Mouse (Mus musculus) midbrain, embryonic 13.5 days (tissue): ENCODE results near the gene Pkd2l1. TPM values are rescaled to one million over a fixed set of nuclear protein-coding genes. Genes with fewer than 3 reads are reported as not detected.

ENCODE experiments used
- ATAC-seq: fragments of 200-750 bp; cut with Nextera tagmentation; 2 replicates; pipeline ENCODE4 v1.8.0; 2017; ENCODE audit warnings: mild to moderate bottlenecking, moderate TSS enrichment, moderate library complexity
- H3K27ac ChIP-seq: fragments of 300-500 bp; sonication (generic); 2 replicates; pipeline ENCODE4 v1.5.1; 2015; ENCODE audit warnings: inconsistent platforms, mild to moderate bottlenecking, moderate library complexity
- H3K27me3 ChIP-seq: fragments of 300-500 bp; sonication (generic); 2 replicates; pipeline ENCODE4 v1.6.1; 2015; ENCODE audit warnings: mild to moderate bottlenecking, inconsistent platforms
- H3K36me3 ChIP-seq: fragments of 300-500 bp; sonication (generic); 2 replicates; pipeline ENCODE4 v1.6.1; 2015; ENCODE audit warnings: mild to moderate bottlenecking, inconsistent platforms
- H3K4me1 ChIP-seq: fragments of 300-500 bp; sonication (generic); replicated peaks from 2 replicates; pipeline ENCODE4 v1.6.1; 2015; ENCODE audit warnings: inconsistent platforms
- H3K4me2 ChIP-seq: fragments of 300-500 bp; sonication (generic); replicated peaks from 2 replicates; pipeline ENCODE4 v1.6.1; 2015; ENCODE audit warnings: moderate library complexity, mild to moderate bottlenecking, inconsistent platforms
- H3K4me3 ChIP-seq: fragments of 300-500 bp; sonication (generic); replicated peaks from 2 replicates; pipeline ENCODE4 v1.5.1; 2015; ENCODE audit warnings: mild to moderate bottlenecking, inconsistent platforms
- H3K9ac ChIP-seq: fragments of 300-500 bp; sonication (generic); replicated peaks from 2 replicates; pipeline ENCODE4 v1.6.1; 2015; ENCODE audit warnings: mild to moderate bottlenecking, inconsistent platforms
- H3K9me3 ChIP-seq: fragments of 300-500 bp; sonication (generic); 2 replicates; pipeline ENCODE4 v1.6.1; 2016; ENCODE audit warnings: mild to moderate bottlenecking, inconsistent platforms
- WGBS: fragments of 180-500 bp; shearing (Covaris S2); methylation state at CpG from one replicate; pipeline ENCODE4 v1.1.7; 2015; 5-methylcytosine and 5-hydroxymethylcytosine counted together
- polyA plus RNA-seq: library from polyadenylated mRNA; unstranded; fragments of >200 nt; fragmentation: Nextera tagmentation; extraction: Ambion mirVana; gene quantifications from 2 replicates; pipeline ENCODE4 v1.2.1, GENCODE M21; 2015

Gene Pkd2l1
- polyA plus RNA-seq, 1 experiment from 2014 or later = 0.20 TPM

GRCm38 (mm10) chr19:44198494-44198893 is 6.3 kb upstream of the Pkd2l1 start:
- no peaks in the 10 kb centered on the region for H3K4me1 ChIP-seq
- ATAC-seq = no peak
- H3K9ac ChIP-seq = no peak overlapping the region
- no peaks in the 10 kb centered on the region for H3K36me3 ChIP-seq
- 88% methylated on average over 6 of the region's 6 CpGs for WGBS
- H3K27me3 ChIP-seq = no peaks in the 10 kb centered on the region
- no peaks in the 10 kb centered on the region for H3K9me3 ChIP-seq
- H3K4me3 ChIP-seq = no peak overlapping the region
- no peak overlapping the region for H3K4me2 ChIP-seq
- no peak overlapping the region for H3K27ac ChIP-seq

GRCm38 (mm10) chr19:44197053-44197852 is 5.0 kb upstream of the Pkd2l1 start:
- Histone ChIP-seq H3K9ac (no peak overlapping the region), H3K4me2 (no peak overlapping the region), H3K4me1 (no peaks in the 10 kb centered on the region), H3K27ac (no peak overlapping the region), H3K27me3 (no peaks in the 10 kb centered on the region), H3K9me3 (no peaks in the 10 kb centered on the region), H3K4me3 (no peak overlapping the region), H3K36me3 (no peaks in the 10 kb centered on the region)
- no peak for ATAC-seq
- whole genome bisulfite sequencing = 90% methylated on average over 10 of the region's 10 CpGs

GRCm38 (mm10) chr19:44195138-44195537 is 2.9 kb upstream of the Pkd2l1 start:
- Histone ChIP-seq H3K9ac (no peak overlapping the region), H3K36me3 (no peaks in the 10 kb centered on the region), H3K27me3 (no peaks in the 10 kb centered on the region), H3K4me3 (no peak overlapping the region), H3K27ac (no peak overlapping the region), H3K4me1 (no peaks in the 10 kb centered on the region), H3K4me2 (no peak overlapping the region), H3K9me3 (no peaks in the 10 kb centered on the region)
- 10% methylated on average over 7 of the region's 7 CpGs for WGBS
- peak; percentile 65; the same call in 1 of the 2 replicates for ATAC-seq

- Histone ChIP-seq H3K9ac (no peak overlapping the region), H3K9me3 (no peaks in the 10 kb centered on the region), H3K27ac (no peak overlapping the region), H3K36me3 (no peaks in the 10 kb centered on the region), H3K4me2 (no peak overlapping the region), H3K4me1 (no peaks in the 10 kb centered on the region), H3K4me3 (no peak overlapping the region), H3K27me3 (no peaks in the 10 kb centered on the region)
- no peak for ATAC-seq
- 90% methylated on average over 7 of the region's 7 CpGs for WGBS
Measured at GRCm38 (mm10) chr19:44193906-44194305, 1.7 kb upstream of the Pkd2l1 start.

GRCm38 (mm10) chr19:44189056-44189455 is 3.2 kb downstream of the Pkd2l1 start:
- Histone ChIP-seq H3K4me1 (no peaks in the 10 kb centered on the region), H3K27ac (no peak overlapping the region), H3K36me3 (no peaks in the 10 kb centered on the region), H3K4me3 (no peak overlapping the region), H3K27me3 (no peaks in the 10 kb centered on the region), H3K9me3 (no peaks in the 10 kb centered on the region), H3K4me2 (no peak overlapping the region), H3K9ac (no peak overlapping the region)
- ATAC-seq = no peak
- 87% methylated on average over 4 of the region's 4 CpGs for WGBS

- Histone ChIP-seq H3K4me3 (no peak overlapping the region), H3K27ac (no peak overlapping the region), H3K4me2 (no peak overlapping the region), H3K9me3 (no peaks in the 10 kb centered on the region), H3K27me3 (no peaks in the 10 kb centered on the region), H3K36me3 (no peaks in the 10 kb centered on the region), H3K4me1 (no peaks in the 10 kb centered on the region), H3K9ac (no peak overlapping the region)
- 72% methylated on average over 3 of the region's 3 CpGs for WGBS
- ATAC-seq = no peak
Measured at GRCm38 (mm10) chr19:44183968-44184367, 8.3 kb downstream of the Pkd2l1 start.

- Histone ChIP-seq H3K27ac (no peak overlapping the region), H3K4me1 (no peaks in the 10 kb centered on the region), H3K9ac (no peak overlapping the region), H3K27me3 (no peaks in the 10 kb centered on the region), H3K4me3 (no peak overlapping the region), H3K36me3 (no peaks in the 10 kb centered on the region), H3K4me2 (no peak overlapping the region), H3K9me3 (peaks cover 4% of the 10 kb centered on the region; the same call in 1 of the 2 replicates)
- ATAC-seq = no peak
- 87% methylated on average over 1 of the region's 1 CpGs for WGBS
Measured at GRCm38 (mm10) chr19:44180502-44180901, 11.7 kb downstream of the Pkd2l1 start.

- H3K36me3 ChIP-seq = no peaks in the 10 kb centered on the region
- 95% methylated on average over 3 of the region's 3 CpGs for WGBS
Measured at GRCm38 (mm10) chr19:44176741-44177140, 15.5 kb downstream of the Pkd2l1 start.

GRCm38 (mm10) chr19:44174835-44175234 is 17.4 kb downstream of the Pkd2l1 start:
- no peak for ATAC-seq
- 69% methylated on average over 8 of the region's 8 CpGs for WGBS
- Histone ChIP-seq H3K9ac (no peak overlapping the region), H3K4me3 (no peak overlapping the region), H3K27ac (no peak overlapping the region), H3K4me1 (no peaks in the 10 kb centered on the region), H3K9me3 (peaks cover 4% of the 10 kb centered on the region; the same call in 1 of the 2 replicates), H3K4me2 (no peak overlapping the region), H3K27me3 (no peaks in the 10 kb centered on the region), H3K36me3 (no peaks in the 10 kb centered on the region)

More at GRCm38 (mm10) chr19:44176741-44177140, 15.5 kb downstream of the Pkd2l1 start:
- Histone ChIP-seq H3K27ac (no peak overlapping the region), H3K4me1 (no peaks in the 10 kb centered on the region), H3K4me3 (no peak overlapping the region), H3K9me3 (peaks cover 4% of the 10 kb centered on the region; the same call in 1 of the 2 replicates), H3K4me2 (no peak overlapping the region), H3K27me3 (no peaks in the 10 kb centered on the region), H3K9ac (no peak overlapping the region)
- ATAC-seq = no peak

- no peak overlapping the region for H3K4me2 ChIP-seq
- H3K9ac ChIP-seq = no peak overlapping the region
- H3K4me3 ChIP-seq = no peak overlapping the region
- no peaks in the 10 kb centered on the region for H3K36me3 ChIP-seq
- H3K27me3 ChIP-seq = peaks cover 5% of the 10 kb centered on the region; the same call in 1 of the 2 replicates
- H3K4me1 ChIP-seq = no peaks in the 10 kb centered on the region
- 16% methylated on average over 3 of the region's 3 CpGs for WGBS
- ATAC-seq = no peak
- H3K9me3 ChIP-seq = no peaks in the 10 kb centered on the region
- H3K27ac ChIP-seq = no peak overlapping the region
Measured at GRCm38 (mm10) chr19:44161515-44161914, 30.7 kb downstream of the Pkd2l1 start.

GRCm38 (mm10) chr19:44159386-44159785 is 32.9 kb downstream of the Pkd2l1 start:
- Histone ChIP-seq H3K4me1 (no peaks in the 10 kb centered on the region), H3K27me3 (peaks cover 9% of the 10 kb centered on the region; the same call in 1 of the 2 replicates), H3K4me3 (no peak overlapping the region), H3K9me3 (no peaks in the 10 kb centered on the region), H3K27ac (no peak overlapping the region), H3K4me2 (no peak overlapping the region), H3K9ac (no peak overlapping the region), H3K36me3 (no peaks in the 10 kb centered on the region)
- ATAC-seq = no peak
- 90% methylated on average over 3 of the region's 3 CpGs for WGBS

- H3K27ac ChIP-seq = no peak overlapping the region
- H3K36me3 ChIP-seq = no peaks in the 10 kb centered on the region
Measured at GRCm38 (mm10) chr19:44157005-44157404, 35.2 kb downstream of the Pkd2l1 start.

More at GRCm38 (mm10) chr19:44157005-44157404, 35.2 kb downstream of the Pkd2l1 start:
- H3K9ac ChIP-seq = no peak overlapping the region
- H3K27me3 ChIP-seq = peaks cover 13% of the 10 kb centered on the region; the same call in 1 of the 2 replicates
- H3K4me2 ChIP-seq = no peak overlapping the region
- no peaks in the 10 kb centered on the region for H3K9me3 ChIP-seq
- H3K4me3 ChIP-seq = no peak overlapping the region
- H3K4me1 ChIP-seq = no peaks in the 10 kb centered on the region
- ATAC-seq = no peak
- WGBS = 93% methylated on average over 10 of the region's 10 CpGs
